Mouse (Mus musculus) cerebellum, adult 2 months (tissue): ENCODE measurements around the gene Cxcr2. TPM values are rescaled to one million over a fixed set of nuclear protein-coding genes. Genes with fewer than 3 reads are reported as not detected.

Experiments
- DNase-seq, 2 experiments: peaks; one replicate each; pipeline ENCODE4 v3.0.0; 2021
- H3K27ac ChIP-seq: fragments of 200-500 bp; 2 replicates; pipeline ENCODE4 v1.5.1; 2012; ENCODE audit warnings: low read length, control low read depth, inconsistent platforms; ENCODE audit not compliant: insufficient read depth
- H3K27me3 ChIP-seq: fragments of 200-500 bp; 2 replicates; pipeline ENCODE4 v1.6.1; 2012; ENCODE audit warnings: inconsistent platforms, mild to moderate bottlenecking, low read length, moderate library complexity; ENCODE audit not compliant: control insufficient read depth, insufficient read depth
- H3K4me1 ChIP-seq: fragments of 200-500 bp; 2 replicates; pipeline ENCODE4 v1.6.1; 2011; ENCODE audit warnings: low read length; ENCODE audit not compliant: control insufficient read depth, insufficient read depth
- H3K4me3 ChIP-seq: fragments of 200-500 bp; replicated peaks from 2 replicates; pipeline ENCODE3; 2011; ENCODE audit warnings: mild to moderate bottlenecking, low read depth, low read length, control low read depth; ENCODE audit not compliant: insufficient read depth
- CTCF ChIP-seq: fragments of 200-500 bp; IDR thresholded peaks from 2 replicates; pipeline ENCODE4 v1.5.1; 2011; ENCODE audit warnings: low read depth, mild to moderate bottlenecking, control low read depth, low read length, moderate library complexity, borderline replicate concordance; ENCODE audit not compliant: insufficient read depth
- POLR2A ChIP-seq: fragments of 200-500 bp; IDR thresholded peaks from 2 replicates; pipeline ENCODE4 v1.6.1; 2011; ENCODE audit warnings: low read length, control low read depth, borderline replicate concordance; ENCODE audit not compliant: insufficient read depth
- WGBS: fragments of 180-500 bp; shearing (Covaris S2); methylation state at CpG from one replicate; pipeline ENCODE4 v1.1.7; 2018; 5-methylcytosine and 5-hydroxymethylcytosine counted together
- polyA plus RNA-seq: library from polyadenylated mRNA; depleted of rRNA; stranded (reverse); fragments of >200 nt; gene quantifications from 2 replicates; pipeline ENCODE4 v1.2.3, GENCODE M21; 2012; rRNA removed

Gene Cxcr2
- polyA plus RNA-seq = 0.15 TPM in 1 of 2 replicates, not detected in the other

GRCm38 (mm10) chr1:74153461-74154184 is at the start of gene Cxcr2:
Gene Cxcr2 (plus strand): TSS chr1:74153989.
- WGBS = 76% methylated on average over 8 of the region's 8 CpGs

GRCm38 (mm10) chr1:74105660-74106059 is 48.1 kb upstream of the Cxcr2 start:
- Histone ChIP-seq H3K27ac (no peak overlapping the region), H3K4me1 (peaks cover 7% of the 10 kb centered on the region), H3K27me3 (no peaks in the 10 kb centered on the region), H3K4me3 (no peak overlapping the region)
- WGBS = 16% methylated on average over 4 of the region's 4 CpGs
- peak in 1 of 2 experiments; percentile 48 for DNase-seq
- TF ChIP-seq CTCF = no peak
- no peak for TF ChIP-seq POLR2A

More at GRCm38 (mm10) chr1:74153461-74154184, at the start of gene Cxcr2:
- H3K27me3 ChIP-seq = no peaks in the 10 kb centered on the region
- no peak for DNase-seq
- no peak within 1 kb of the TSS for H3K27ac ChIP-seq
- no peak for TF ChIP-seq POLR2A
- TF ChIP-seq CTCF = no peak
- H3K4me3 ChIP-seq = no peak within 1 kb of the TSS
- no peaks in the 10 kb centered on the region for H3K4me1 ChIP-seq

- no peak for DNase-seq
- Histone ChIP-seq H3K27me3 (no peaks in the 10 kb centered on the region), H3K4me1 (peaks cover 7% of the 10 kb centered on the region), H3K27ac (no peak overlapping the region), H3K4me3 (no peak overlapping the region)
- WGBS = 87% methylated on average over 6 of the region's 6 CpGs
- TF ChIP-seq POLR2A (no peak), CTCF (no peak)
These were observed 47.6 kb upstream of the Cxcr2 start for GRCm38 (mm10) chr1:74106214-74106613.

- Histone ChIP-seq H3K27me3 (no peaks in the 10 kb centered on the region), H3K4me1 (peaks cover 10% of the 10 kb centered on the region), H3K4me3 (no peak overlapping the region), H3K27ac (no peak overlapping the region)
- TF ChIP-seq POLR2A (no peak), CTCF (no peak)
- 53% methylated on average over 5 of the region's 5 CpGs for WGBS
- no peak for DNase-seq
These were observed 45.7 kb upstream of the Cxcr2 start for GRCm38 (mm10) chr1:74107931-74108618.

GRCm38 (mm10) chr1:74109670-74110069 is 44.1 kb upstream of the Cxcr2 start:
- TF ChIP-seq POLR2A (no peak), CTCF (no peak)
- no peak for DNase-seq
- Histone ChIP-seq H3K4me3 (no peak overlapping the region), H3K27me3 (no peaks in the 10 kb centered on the region), H3K27ac (no peak overlapping the region), H3K4me1 (peaks cover 10% of the 10 kb centered on the region)
- 94% methylated on average over 2 of the region's 2 CpGs for WGBS

GRCm38 (mm10) chr1:74110932-74111695 is 42.7 kb upstream of the Cxcr2 start:
- WGBS = 31% methylated on average over 8 of the region's 8 CpGs
- H3K4me1 ChIP-seq = peaks cover 10% of the 10 kb centered on the region
- no peak overlapping the region for H3K4me3 ChIP-seq
- no peak for TF ChIP-seq POLR2A
- no peak for TF ChIP-seq CTCF
- H3K27me3 ChIP-seq = no peaks in the 10 kb centered on the region
- DNase-seq = no peak
- H3K27ac ChIP-seq = no peak overlapping the region

- H3K4me1 ChIP-seq = peaks cover 7% of the 10 kb centered on the region
- TF ChIP-seq CTCF (no peak), POLR2A (no peak)
- no peak overlapping the region for H3K27ac ChIP-seq
- no peak overlapping the region for H3K4me3 ChIP-seq
- DNase-seq = no peak
- WGBS = 42% methylated on average over 6 of the region's 6 CpGs
- no peaks in the 10 kb centered on the region for H3K27me3 ChIP-seq
These were observed 42.1 kb upstream of the Cxcr2 start for GRCm38 (mm10) chr1:74111696-74112030.
